Mouse (Mus musculus): ENCODE data around the gene Pter.

The Pter gene

GRCm38 (mm10) chr2:13009261-13009972, 85.6 kb downstream of the Pter start:
- peak; percentile 51 for DNase-seq (ENCODE audit: low spot score)

- peak; percentile 26 for DNase-seq (ENCODE audit: low spot score)
Measured at GRCm38 (mm10) chr2:13010030-13010459, 86.2 kb downstream of the Pter start.

GRCm38 (mm10) chr2:13010460-13011341, 86.9 kb downstream of the Pter start:
- DNase-seq (ENCODE audit: low spot score), result peak; percentile 65

GRCm38 (mm10) chr2:13011472-13011871, 87.6 kb downstream of the Pter start, which contains the start of gene C1ql3:
C1ql3 (minus strand) TSS chr2:13011806.
- DNase-seq (ENCODE audit: low spot score), result peak; percentile 60

GRCm38 (mm10) chr2:13011973-13012372, 88.1 kb downstream of the Pter start:
- DNase-seq (ENCODE audit: low spot score), result no peak

- peak; percentile 11 for DNase-seq (ENCODE audit: low spot score)
Measured at GRCm38 (mm10) chr2:13018382-13018781, 94.5 kb downstream of the Pter start.

GRCm38 (mm10) chr2:13018861-13019260, 95.0 kb downstream of the Pter start:
- no peak for DNase-seq (ENCODE audit: low spot score)

- DNase-seq (ENCODE audit: low spot score), result no peak
Measured at GRCm38 (mm10) chr2:13038772-13039171, 114.9 kb downstream of the Pter start.

- no peak for DNase-seq (ENCODE audit: low spot score)
Measured at GRCm38 (mm10) chr2:13039785-13040184, 115.9 kb downstream of the Pter start.

GRCm38 (mm10) chr2:13044555-13044954, 120.7 kb downstream of the Pter start:
- DNase-seq (ENCODE audit: low spot score), result no peak

GRCm38 (mm10) chr2:13048649-13049048, 124.8 kb downstream of the Pter start:
- DNase-seq (ENCODE audit: low spot score), result no peak
